Mouse (Mus musculus) lung, postnatal 0 days (tissue): ENCODE measurements around the gene Lancl3. TPM values are rescaled to one million over a fixed set of nuclear protein-coding genes. Genes with fewer than 3 reads are reported as not detected.
A peak's percentile ranks its signal among the peaks of the same experiment; 100 is the strongest.
"Not testable (repeated sequence)": the region's sequence is repeated elsewhere in the genome, so short reads cannot be mapped to it uniquely, and the experiment has no call there.

ENCODE experiments used
- ATAC-seq: fragments of 200-750 bp; cut with Nextera tagmentation; 2 replicates; pipeline ENCODE4 v1.8.0; 2017; ENCODE audit warnings: moderate library complexity
- DNase-seq: peaks from one replicate; pipeline ENCODE4 v3.0.0-alpha.2; 2016; ENCODE audit warnings: low spot score
- H3K27ac ChIP-seq: fragments of 300-500 bp; sonication (generic); 2 replicates; pipeline ENCODE4 v1.5.1; 2014; ENCODE audit warnings: antibody characterized with exemption, mild to moderate bottlenecking, low read length, mixed read lengths
- H3K27me3 ChIP-seq: fragments of 300-500 bp; sonication (generic); replicated peaks from 2 replicates; pipeline ENCODE4 v1.6.1; 2014; ENCODE audit warnings: low read length, mixed read lengths; ENCODE audit not compliant: insufficient read depth
- H3K36me3 ChIP-seq: fragments of 300-500 bp; sonication (generic); 2 replicates; pipeline ENCODE4 v1.6.1; 2014; ENCODE audit warnings: low read length, mixed read lengths; ENCODE audit not compliant: insufficient read depth
- H3K4me1 ChIP-seq: fragments of 300-500 bp; sonication (generic); 2 replicates; pipeline ENCODE4 v1.6.1; 2014; ENCODE audit warnings: antibody characterized with exemption, low read depth, low read length, mixed read lengths; ENCODE audit not compliant: insufficient read depth
- H3K4me2 ChIP-seq: fragments of 300-500 bp; sonication (generic); replicated peaks from 2 replicates; pipeline ENCODE4 v1.6.1; 2014; ENCODE audit warnings: low read depth, mild to moderate bottlenecking, low read length, moderate library complexity, mixed read lengths
- H3K4me3 ChIP-seq: fragments of 300-500 bp; sonication (generic); 2 replicates; pipeline ENCODE4 v1.5.1; 2014; ENCODE audit warnings: low read depth, low read length
- H3K9ac ChIP-seq: fragments of 300-500 bp; sonication (generic); replicated peaks from 2 replicates; pipeline ENCODE4 v1.6.1; 2014; ENCODE audit warnings: low read depth, mild to moderate bottlenecking
- H3K9me3 ChIP-seq: fragments of 300-500 bp; sonication (generic); 2 replicates; pipeline ENCODE4 v1.6.1; 2016; ENCODE audit warnings: low read length, mixed read lengths
- CTCF ChIP-seq: IDR thresholded peaks from 2 replicates; pipeline ENCODE4 v1.5.1; 2016; ENCODE audit warnings: antibody characterized with exemption, mild to moderate bottlenecking
- EP300 ChIP-seq: IDR thresholded peaks from 2 replicates; pipeline ENCODE4 v1.6.1; 2016; ENCODE audit warnings: antibody characterized with exemption, mild to moderate bottlenecking, control low read depth
- WGBS: fragments of 180-500 bp; shearing (Covaris S2); extraction: QIAGEN DNeasy Blood & Tissue Kit; methylation state at CpG from one replicate; pipeline ENCODE4 v1.1.7; 2014; 5-methylcytosine and 5-hydroxymethylcytosine counted together
- polyA plus RNA-seq: library from polyadenylated mRNA; unstranded; fragments of >200 nt; fragmentation: Nextera tagmentation; extraction: Ambion mirVana; gene quantifications from 2 replicates; pipeline ENCODE4 v1.2.1, GENCODE M21; 2015

Gene Lancl3
- polyA plus RNA-seq, 1 experiment from 2014 or later = 0.54 TPM

GRCm38 (mm10) chrX:9272460-9273361 is 73.0 kb downstream of the Lancl3 start, which contains the start of gene Xk:
Gene Xk (plus strand): TSS chrX:9272756.
- Histone ChIP-seq H3K9ac (no peak within 1 kb of the TSS), H3K4me2 (peak within 1 kb of the TSS; percentile 52), H3K4me1 (no peaks in the 10 kb centered on the region), H3K27ac (0 out of 2 replicates have a peak within 1 kb of the TSS, but pooled peaks have one; percentile 20), H3K9me3 (no peaks in the 10 kb centered on the region), H3K27me3 (no peaks in the 10 kb centered on the region), H3K4me3 (peak within 1 kb of the TSS; percentile 55), H3K36me3 (no peaks in the 10 kb centered on the region)
- 9% methylated on average over 28 of the region's 94 CpGs for WGBS
- ATAC-seq (peak; percentile 90), DNase-seq (peak; percentile 64)
- TF ChIP-seq EP300 = no peak
- TF ChIP-seq CTCF = peak; percentile 17; the same call in 1 of the 2 replicates

- 50% methylated on average over 12 of the region's 12 CpGs for WGBS
- DNase-seq (no peak), ATAC-seq (no peak)
- no peaks in the 10 kb centered on the region for H3K4me1 ChIP-seq
- H3K4me2 ChIP-seq = peak overlapping the region; percentile 52
- H3K36me3 ChIP-seq = no peaks in the 10 kb centered on the region
- H3K4me3 ChIP-seq = peak overlapping the region; percentile 55; the same call in 1 of the 2 replicates
- no peak overlapping the region for H3K27ac ChIP-seq
- no peak overlapping the region for H3K9ac ChIP-seq
- H3K27me3 ChIP-seq = no peaks in the 10 kb centered on the region
- TF ChIP-seq EP300 (no peak), CTCF (no peak)
- no peaks in the 10 kb centered on the region for H3K9me3 ChIP-seq
Measured at GRCm38 (mm10) chrX:9273377-9274002, 73.8 kb downstream of the Lancl3 start.

- Histone ChIP-seq H3K9me3 (no peaks in the 10 kb centered on the region), H3K36me3 (no peaks in the 10 kb centered on the region), H3K4me1 (no peaks in the 10 kb centered on the region), H3K9ac (no peak overlapping the region), H3K27ac (no peak overlapping the region), H3K4me3 (no peak overlapping the region), H3K27me3 (no peaks in the 10 kb centered on the region), H3K4me2 (no peak overlapping the region)
- DNase-seq (no peak), ATAC-seq (no peak)
- TF ChIP-seq CTCF (no peak), EP300 (no peak)
- 72% methylated on average over 8 of the region's 8 CpGs for WGBS
Measured at GRCm38 (mm10) chrX:9274321-9274720, 74.6 kb downstream of the Lancl3 start.

- H3K9me3 ChIP-seq, H3K4me2 ChIP-seq, ATAC-seq, H3K4me3 ChIP-seq, H3K36me3 ChIP-seq, H3K27me3 ChIP-seq, H3K9ac ChIP-seq, DNase-seq, H3K4me1 ChIP-seq, H3K27ac ChIP-seq: not testable (repeated sequence)
- WGBS = no CpG with 5 or more reads among the region's 1 CpGs
Measured at GRCm38 (mm10) chrX:9283464-9283863, 83.8 kb downstream of the Lancl3 start, which contains the start of gene H2al1m. Gene H2al1m (plus strand): TSS chrX:9283764.

GRCm38 (mm10) chrX:9293140-9293829 is 93.6 kb downstream of the Lancl3 start:
- H3K27me3 ChIP-seq, H3K9ac ChIP-seq, H3K4me3 ChIP-seq, ATAC-seq, H3K36me3 ChIP-seq, H3K9me3 ChIP-seq, H3K4me1 ChIP-seq, H3K4me2 ChIP-seq, DNase-seq, H3K27ac ChIP-seq: not testable (repeated sequence)
- 67% methylated on average over 3 of the region's 4 CpGs for WGBS

- no peak for TF ChIP-seq EP300
- no peak for TF ChIP-seq CTCF
Measured at GRCm38 (mm10) chrX:9298413-9298864, 98.7 kb downstream of the Lancl3 start.

More at GRCm38 (mm10) chrX:9298413-9298864, 98.7 kb downstream of the Lancl3 start:
- Histone ChIP-seq H3K27me3 (no peaks in the 10 kb centered on the region), H3K4me3 (no peak overlapping the region), H3K4me1 (no peaks in the 10 kb centered on the region), H3K9ac (no peak overlapping the region), H3K9me3 (no peaks in the 10 kb centered on the region), H3K36me3 (no peaks in the 10 kb centered on the region), H3K27ac (no peak overlapping the region), H3K4me2 (no peak overlapping the region)
- DNase-seq (no peak), ATAC-seq (no peak)
- WGBS = 83% methylated on average over 5 of the region's 5 CpGs
